Mouse (Mus musculus) forebrain, embryonic 14.5 days (tissue): ENCODE measurements at regions not wholly inside any gene's neighbourhood (a gene's known extent, or its start where the extent isn't known, plus 50 kb on each side); places are given as distances from the start of the nearest gene placed in this dataset.

ENCODE experiments used
- ATAC-seq: fragments of 200-750 bp; cut with Nextera tagmentation; 2 replicates; pipeline ENCODE4 v1.8.0; 2017; ENCODE audit warnings: mild to moderate bottlenecking, moderate library complexity
- DNase-seq: peaks from one replicate; pipeline ENCODE4 v3.0.0-alpha.2; 2015; ENCODE audit warnings: low spot score
- H3K27ac ChIP-seq: fragments of 300-500 bp; sonication (generic); 2 replicates; pipeline ENCODE4 v1.5.1; 2014; ENCODE audit warnings: low read depth, mild to moderate bottlenecking, control low read depth, low read length, moderate library complexity
- H3K27me3 ChIP-seq: fragments of 300-500 bp; sonication (generic); replicated peaks from 2 replicates; pipeline ENCODE4 v1.6.1; 2014; ENCODE audit warnings: low read length, control low read depth, mixed read lengths; ENCODE audit not compliant: control insufficient read depth, insufficient read depth
- H3K36me3 ChIP-seq: fragments of 300-500 bp; sonication (generic); 2 replicates; pipeline ENCODE4 v1.6.1; 2014; ENCODE audit warnings: low read length, control low read depth; ENCODE audit not compliant: control insufficient read depth, insufficient read depth
- H3K4me1 ChIP-seq: fragments of 300-500 bp; sonication (generic); 2 replicates; pipeline ENCODE4 v1.6.1; 2014; ENCODE audit warnings: antibody characterized with exemption, low read length, control low read depth; ENCODE audit not compliant: control insufficient read depth, insufficient read depth
- H3K4me2 ChIP-seq: fragments of 300-500 bp; sonication (generic); 2 replicates; pipeline ENCODE4 v1.6.1; 2014; ENCODE audit warnings: mild to moderate bottlenecking, control low read depth, low read length
- H3K4me3 ChIP-seq: fragments of 300-500 bp; sonication (generic); 2 replicates; pipeline ENCODE4 v1.5.1; 2014; ENCODE audit warnings: low read depth, low read length, control low read depth
- H3K9ac ChIP-seq: fragments of 300-500 bp; sonication (generic); 2 replicates; pipeline ENCODE4 v1.6.1; 2014; ENCODE audit warnings: mild to moderate bottlenecking, low read length, control low read depth, moderate library complexity
- H3K9me3 ChIP-seq: fragments of 300-500 bp; sonication (generic); replicated peaks from 2 replicates; pipeline ENCODE4 v1.6.1; 2016; ENCODE audit warnings: low read length, control low read depth, mixed read lengths; ENCODE audit not compliant: control insufficient read depth
- WGBS: fragments of 180-500 bp; shearing (Covaris S2); extraction: QIAGEN DNeasy Blood & Tissue Kit; methylation state at CpG from one replicate; pipeline ENCODE4 v1.1.7; 2014; 5-methylcytosine and 5-hydroxymethylcytosine counted together

DNA sequence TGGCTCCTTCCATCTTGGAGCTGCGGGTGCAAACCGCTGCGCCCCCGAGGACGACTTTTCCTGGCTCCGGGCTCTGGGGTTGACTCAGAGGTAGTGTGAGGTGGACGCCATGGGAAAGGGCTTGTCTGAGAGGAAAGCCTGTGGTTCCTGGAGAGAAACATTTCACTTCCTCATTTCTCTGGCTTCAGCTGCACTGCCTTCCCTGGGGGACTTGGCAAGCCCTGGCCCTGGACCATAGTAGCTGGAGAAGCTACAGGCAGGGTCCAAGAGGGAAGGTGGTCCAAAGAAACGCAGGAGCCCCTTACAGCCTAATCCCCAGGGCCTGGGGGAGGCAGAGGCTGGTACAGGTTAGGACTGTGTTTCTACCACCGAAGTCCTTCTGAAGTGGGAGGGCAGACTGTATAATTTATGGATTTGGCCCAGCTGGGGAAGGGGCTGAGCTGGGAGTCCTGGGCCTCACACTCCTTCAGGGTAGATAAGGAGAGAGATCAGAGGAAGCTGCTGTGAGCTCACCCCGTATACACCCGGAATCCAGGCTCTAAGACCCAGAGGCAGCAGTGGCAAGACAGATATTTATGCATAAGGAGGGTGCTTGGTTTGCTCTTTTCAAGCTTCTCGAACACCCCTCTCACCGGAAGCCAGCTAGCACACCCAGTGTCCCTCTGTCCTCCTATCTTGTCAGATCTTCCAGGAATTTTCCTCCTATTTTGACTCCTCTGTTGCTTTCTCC lies 50.0 kb upstream of the Podxl start:
- H3K9me3 ChIP-seq: no peaks in the 10 kb centered on the region
- H3K27ac ChIP-seq: no peak overlapping the region
- ATAC-seq (no peak), DNase-seq (no peak)
- H3K4me1 ChIP-seq: no peaks in the 10 kb centered on the region
- no peaks in the 10 kb centered on the region for H3K36me3 ChIP-seq
- H3K4me2 ChIP-seq: no peak overlapping the region
- H3K4me3 ChIP-seq: no peak overlapping the region
- H3K27me3 ChIP-seq: no peaks in the 10 kb centered on the region
- 81% methylated on average over 13 of the region's 13 CpGs for WGBS
- no peak overlapping the region for H3K9ac ChIP-seq
